Mouse (Mus musculus) olfactory bulb, adult 2 months (tissue): ENCODE results near the gene Rlbp1.

Experiments
- CTCF ChIP-seq: fragments of 200-500 bp; IDR thresholded peaks from 2 replicates; pipeline ENCODE4 v1.5.1; 2012; ENCODE audit warnings: low read depth, mild to moderate bottlenecking, low read length, moderate library complexity; ENCODE audit not compliant: insufficient read depth
- POLR2A ChIP-seq: fragments of 200-500 bp; IDR thresholded peaks from 2 replicates; pipeline ENCODE4 v1.6.1; 2012; ENCODE audit warnings: mild to moderate bottlenecking, low read depth, low read length, moderate library complexity; ENCODE audit not compliant: insufficient read depth

DNA sequence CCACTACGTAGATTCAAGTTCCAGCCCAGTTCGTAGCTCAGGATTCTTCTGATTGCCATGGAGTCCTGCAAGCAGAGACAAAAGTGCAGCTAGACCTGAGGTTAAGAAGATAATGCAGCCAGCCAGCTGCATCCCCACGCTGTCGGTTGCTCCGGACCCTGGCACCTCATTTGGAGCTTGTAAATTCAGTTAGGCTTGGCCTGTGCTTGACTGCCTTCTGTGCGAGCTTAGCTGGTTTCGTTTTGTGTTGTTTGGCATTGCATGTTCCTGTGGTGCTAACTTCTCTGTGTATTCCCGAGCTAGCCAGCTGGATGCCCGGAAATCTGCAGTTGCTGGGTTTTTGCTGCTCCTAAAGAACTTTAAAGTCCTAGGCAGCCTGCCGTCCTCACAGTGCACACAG, 39.0 kb upstream of the Rlbp1 start:
- TF ChIP-seq POLR2A, result no peak
- no peak for TF ChIP-seq CTCF
